Mouse (Mus musculus) hindbrain, embryonic 15.5 days (tissue): ENCODE results near the gene Nid1. TPM values are rescaled to one million over a fixed set of nuclear protein-coding genes. Genes with fewer than 3 reads are reported as not detected.

Experiments
- ATAC-seq: fragments of 200-750 bp; cut with Nextera tagmentation; 2 replicates; pipeline ENCODE4 v1.8.0; 2017; ENCODE audit warnings: low read depth, moderate number of reproducible peaks, moderate TSS enrichment; ENCODE audit not compliant: low FRiP score
- H3K27ac ChIP-seq: fragments of 300-500 bp; sonication (generic); replicated peaks from 2 replicates; pipeline ENCODE4 v1.5.1; 2015; ENCODE audit warnings: mild to moderate bottlenecking, inconsistent platforms
- H3K27me3 ChIP-seq: fragments of 300-500 bp; sonication (generic); 2 replicates; pipeline ENCODE4 v1.6.1; 2015; ENCODE audit warnings: control low read depth, inconsistent platforms
- H3K36me3 ChIP-seq: fragments of 300-500 bp; sonication (generic); 2 replicates; pipeline ENCODE4 v1.6.1; 2015; ENCODE audit warnings: control low read depth, inconsistent platforms
- H3K4me1 ChIP-seq: fragments of 300-500 bp; sonication (generic); replicated peaks from 2 replicates; pipeline ENCODE4 v1.6.1; 2015; ENCODE audit warnings: control low read depth, inconsistent platforms
- H3K4me2 ChIP-seq: fragments of 300-500 bp; sonication (generic); 2 replicates; pipeline ENCODE4 v1.6.1; 2015; ENCODE audit warnings: moderate library complexity, mild to moderate bottlenecking, inconsistent platforms
- H3K4me3 ChIP-seq: fragments of 300-500 bp; sonication (generic); 2 replicates; pipeline ENCODE4 v1.5.1; 2015; ENCODE audit warnings: mild to moderate bottlenecking, inconsistent platforms
- H3K9ac ChIP-seq: fragments of 300-500 bp; sonication (generic); 2 replicates; pipeline ENCODE4 v1.6.1; 2015; ENCODE audit warnings: inconsistent platforms
- H3K9me3 ChIP-seq: fragments of 300-500 bp; sonication (generic); 2 replicates; pipeline ENCODE4 v1.6.1; 2016; ENCODE audit warnings: control low read depth, inconsistent platforms
- WGBS: fragments of 180-500 bp; shearing (Covaris S2); methylation state at CpG from one replicate; pipeline ENCODE4 v1.1.7; 2015; 5-methylcytosine and 5-hydroxymethylcytosine counted together
- polyA plus RNA-seq: library from polyadenylated mRNA; unstranded; fragments of >200 nt; fragmentation: Nextera tagmentation; extraction: Ambion mirVana; gene quantifications from 2 replicates; pipeline ENCODE4 v1.2.1, GENCODE M21; 2015

Nid1 gene
- polyA plus RNA-seq, 1 experiment from 2014 or later = 80.2 TPM

- peak overlapping the region; percentile 30; the same call in 1 of the 2 replicates for H3K27ac ChIP-seq
- peak; percentile 86 for ATAC-seq
- WGBS = 21% methylated on average over 5 of the region's 5 CpGs
- no peaks in the 10 kb centered on the region for H3K27me3 ChIP-seq
- no peak overlapping the region for H3K4me3 ChIP-seq
- no peaks in the 10 kb centered on the region for H3K9me3 ChIP-seq
- no peaks in the 10 kb centered on the region for H3K36me3 ChIP-seq
- no peak overlapping the region for H3K4me2 ChIP-seq
- 0 out of 2 replicates have a peak, but pooled peaks cover 3% of the 10 kb centered on the region for H3K4me1 ChIP-seq
- no peak overlapping the region for H3K9ac ChIP-seq
Measured at GRCm38 (mm10) chr13:13481033-13481432, 43.7 kb downstream of the Nid1 start.

- no peaks in the 10 kb centered on the region for H3K27me3 ChIP-seq
- H3K4me1 ChIP-seq = 0 out of 2 replicates have a peak, but pooled peaks cover 3% of the 10 kb centered on the region
- no peaks in the 10 kb centered on the region for H3K9me3 ChIP-seq
- peak; percentile 61; the same call in 1 of the 2 replicates for ATAC-seq
- no peak overlapping the region for H3K27ac ChIP-seq
- no peaks in the 10 kb centered on the region for H3K36me3 ChIP-seq
- no peak overlapping the region for H3K4me3 ChIP-seq
- H3K4me2 ChIP-seq = no peak overlapping the region
- no peak overlapping the region for H3K9ac ChIP-seq
- 60% methylated on average over 16 of the region's 16 CpGs for WGBS
Measured at GRCm38 (mm10) chr13:13481875-13482674, 44.7 kb downstream of the Nid1 start.

GRCm38 (mm10) chr13:13484351-13484751 is 47.0 kb downstream of the Nid1 start:
- Histone ChIP-seq H3K4me2 (no peak overlapping the region), H3K4me3 (no peak overlapping the region), H3K4me1 (0 out of 2 replicates have a peak, but pooled peaks cover 3% of the 10 kb centered on the region), H3K9ac (no peak overlapping the region), H3K27ac (no peak overlapping the region), H3K9me3 (no peaks in the 10 kb centered on the region), H3K36me3 (no peaks in the 10 kb centered on the region), H3K27me3 (no peaks in the 10 kb centered on the region)
- ATAC-seq = no peak
- WGBS = 30% methylated on average over 7 of the region's 7 CpGs

- Histone ChIP-seq H3K4me1 (0 out of 2 replicates have a peak, but pooled peaks cover 3% of the 10 kb centered on the region), H3K9ac (no peak overlapping the region), H3K9me3 (no peaks in the 10 kb centered on the region), H3K27me3 (no peaks in the 10 kb centered on the region), H3K4me2 (no peak overlapping the region), H3K4me3 (no peak overlapping the region), H3K27ac (no peak overlapping the region), H3K36me3 (no peaks in the 10 kb centered on the region)
- 71% methylated on average over 2 of the region's 2 CpGs for WGBS
- ATAC-seq = no peak
Measured at GRCm38 (mm10) chr13:13484883-13485282, 47.5 kb downstream of the Nid1 start.

- H3K4me3 ChIP-seq = no peak overlapping the region
- no peak for ATAC-seq
- no peaks in the 10 kb centered on the region for H3K9me3 ChIP-seq
- no peak overlapping the region for H3K9ac ChIP-seq
- no peak overlapping the region for H3K4me2 ChIP-seq
- WGBS = 63% methylated on average over 4 of the region's 4 CpGs
- no peaks in the 10 kb centered on the region for H3K27me3 ChIP-seq
- no peaks in the 10 kb centered on the region for H3K36me3 ChIP-seq
- H3K4me1 ChIP-seq = 0 out of 2 replicates have a peak, but pooled peaks cover 3% of the 10 kb centered on the region
- no peak overlapping the region for H3K27ac ChIP-seq
Measured at GRCm38 (mm10) chr13:13485682-13486081, 48.3 kb downstream of the Nid1 start.

- no peak overlapping the region for H3K9ac ChIP-seq
- H3K4me1 ChIP-seq = no peaks in the 10 kb centered on the region
- H3K4me3 ChIP-seq = no peak overlapping the region
- no peak overlapping the region for H3K27ac ChIP-seq
- no peaks in the 10 kb centered on the region for H3K9me3 ChIP-seq
- H3K4me2 ChIP-seq = no peak overlapping the region
- 94% methylated on average over 1 of the region's 1 CpGs for WGBS
- no peaks in the 10 kb centered on the region for H3K36me3 ChIP-seq
- ATAC-seq = no peak
- H3K27me3 ChIP-seq = no peaks in the 10 kb centered on the region
Measured at GRCm38 (mm10) chr13:13487851-13488250, 50.5 kb downstream of the Nid1 start.

GRCm38 (mm10) chr13:13489861-13490260 is 52.5 kb downstream of the Nid1 start:
- Histone ChIP-seq H3K9ac (no peak overlapping the region), H3K27me3 (no peaks in the 10 kb centered on the region), H3K9me3 (no peaks in the 10 kb centered on the region), H3K4me3 (no peak overlapping the region), H3K27ac (no peak overlapping the region), H3K36me3 (no peaks in the 10 kb centered on the region), H3K4me1 (no peaks in the 10 kb centered on the region), H3K4me2 (no peak overlapping the region)
- WGBS = 69% methylated on average over 5 of the region's 5 CpGs
- ATAC-seq = no peak

GRCm38 (mm10) chr13:13492151-13492550 is 54.8 kb downstream of the Nid1 start:
- Histone ChIP-seq H3K4me3 (no peak overlapping the region), H3K27me3 (no peaks in the 10 kb centered on the region), H3K9me3 (no peaks in the 10 kb centered on the region), H3K36me3 (no peaks in the 10 kb centered on the region), H3K27ac (no peak overlapping the region), H3K9ac (no peak overlapping the region), H3K4me2 (no peak overlapping the region), H3K4me1 (no peaks in the 10 kb centered on the region)
- no peak for ATAC-seq
- WGBS = 81% methylated on average over 2 of the region's 2 CpGs

GRCm38 (mm10) chr13:13493517-13493916 is 56.2 kb downstream of the Nid1 start:
- H3K9me3 ChIP-seq = no peaks in the 10 kb centered on the region
- 43% methylated on average over 3 of the region's 3 CpGs for WGBS
- H3K9ac ChIP-seq = no peak overlapping the region
- no peak overlapping the region for H3K27ac ChIP-seq
- ATAC-seq = peak; percentile 42; the same call in 1 of the 2 replicates
- no peaks in the 10 kb centered on the region for H3K27me3 ChIP-seq
- H3K4me1 ChIP-seq = no peaks in the 10 kb centered on the region
- no peaks in the 10 kb centered on the region for H3K36me3 ChIP-seq
- H3K4me2 ChIP-seq = no peak overlapping the region
- no peak overlapping the region for H3K4me3 ChIP-seq

GRCm38 (mm10) chr13:13498022-13498421 is 60.7 kb downstream of the Nid1 start:
- no peak overlapping the region for H3K27ac ChIP-seq
- H3K4me3 ChIP-seq = no peak overlapping the region
- ATAC-seq = no peak
- no peaks in the 10 kb centered on the region for H3K9me3 ChIP-seq
- H3K27me3 ChIP-seq = no peaks in the 10 kb centered on the region
- no peaks in the 10 kb centered on the region for H3K4me1 ChIP-seq
- WGBS = 73% methylated on average over 2 of the region's 2 CpGs
- no peak overlapping the region for H3K4me2 ChIP-seq
- H3K36me3 ChIP-seq = no peaks in the 10 kb centered on the region
- no peak overlapping the region for H3K9ac ChIP-seq

GRCm38 (mm10) chr13:13502406-13502805 is 65.1 kb downstream of the Nid1 start:
- 92% methylated on average over 10 of the region's 10 CpGs for WGBS
- H3K9me3 ChIP-seq = no peaks in the 10 kb centered on the region
- H3K4me1 ChIP-seq = no peaks in the 10 kb centered on the region
- no peak overlapping the region for H3K4me3 ChIP-seq
- no peak overlapping the region for H3K27ac ChIP-seq
- no peak overlapping the region for H3K4me2 ChIP-seq
- no peak overlapping the region for H3K9ac ChIP-seq
- H3K36me3 ChIP-seq = no peaks in the 10 kb centered on the region
- ATAC-seq = no peak
- H3K27me3 ChIP-seq = no peaks in the 10 kb centered on the region

- WGBS = 63% methylated on average over 4 of the region's 4 CpGs
Measured at GRCm38 (mm10) chr13:13503695-13504386, 66.5 kb downstream of the Nid1 start.

More at GRCm38 (mm10) chr13:13503695-13504386, 66.5 kb downstream of the Nid1 start:
- Histone ChIP-seq H3K36me3 (no peaks in the 10 kb centered on the region), H3K9me3 (no peaks in the 10 kb centered on the region), H3K9ac (no peak overlapping the region), H3K4me3 (no peak overlapping the region), H3K4me2 (no peak overlapping the region), H3K27ac (no peak overlapping the region), H3K27me3 (no peaks in the 10 kb centered on the region), H3K4me1 (no peaks in the 10 kb centered on the region)
- ATAC-seq = no peak
